Comparison of ENCODE assay signal across 10 mouse cellular contexts in genomic region chr3:139860831-139861371, GRCm38 (mm10).
A peak's percentile ranks its signal among the peaks of the same experiment; 100 is the strongest.
DNase-seq lines count a peak whose midpoint lies in the region; ATAC-seq and TF ChIP-seq lines count a peak whose summit lies in the region.
"Had no signal": no experiment of that assay in that cellular context is flagged by ENCODE, and none has a peak within 500 bp of the region (broad histone marks: within the 10 kb centered on the region; RNA-seq: fewer than 3 reads in every experiment).

No protein-coding gene starts in this region.

- no peaks in the 10 kb centered on the region for H3K9me3 ChIP-seq in heart, embryonic 16.5 days (replicated peaks; ENCODE audit: control insufficient read depth, low read length)
- no peaks in the 10 kb centered on the region for H3K9me3 ChIP-seq in embryonic facial prominence, embryonic 12.5 days
- H3K9me3 ChIP-seq in hindbrain, postnatal 0 days (ENCODE audit: low read length), result no peaks in the 10 kb centered on the region
- H3K9me3 ChIP-seq in neural tube, embryonic 12.5 days, result no peaks in the 10 kb centered on the region

- no peak for DNase-seq in heart, adult 9 months (ENCODE audit: low spot score in 2 of 2)
- peak; percentile 79 for DNase-seq in hindbrain, postnatal 0 days (ENCODE audit: low spot score)
- no peak for DNase-seq in left cerebral cortex, adult 9 months (ENCODE audit: low spot score in 2 of 2)
- DNase-seq in cerebellum, postnatal 36 days, result no peak
- no peak for DNase-seq in right cerebral cortex, adult 2 months (ENCODE audit: low spot score in 2 of 2)
- DNase-seq: adrenal gland, adult 8-10 months had no signal

- 67% methylated on average over 9 of the region's 9 CpGs for WGBS in heart, embryonic 16.5 days
- 9% methylated on average over 9 of the region's 9 CpGs for WGBS in embryonic facial prominence, embryonic 12.5 days
- 28% methylated on average over 9 of the region's 9 CpGs for WGBS in hindbrain, postnatal 0 days
- WGBS in neural tube, embryonic 12.5 days, result 7% methylated on average over 9 of the region's 9 CpGs

- no peak overlapping the region for H3K4me3 ChIP-seq in heart, embryonic 16.5 days (ENCODE audit: low read length)
- no peak overlapping the region for H3K4me3 ChIP-seq in embryonic facial prominence, embryonic 12.5 days
- no peak overlapping the region for H3K4me3 ChIP-seq in hindbrain, postnatal 0 days (ENCODE audit: low read length)
- H3K4me3 ChIP-seq in neural tube, embryonic 12.5 days, result no peak overlapping the region

- ATAC-seq in heart, embryonic 16.5 days (replicated peaks; ENCODE audit: extremely low read depth, insufficient read depth, low FRiP score), result no peak
- ATAC-seq in embryonic facial prominence, embryonic 12.5 days (ENCODE audit: insufficient number of reproducible peaks, insufficient read depth, low FRiP score, low TSS enrichment), result peak; percentile 63; the same call in 1 of the 2 replicates
- ATAC-seq in hindbrain, postnatal 0 days, result peak; percentile 80
- ATAC-seq in neural tube, embryonic 12.5 days (ENCODE audit: low FRiP score, low read depth), result peak; percentile 91

- H3K4me2 ChIP-seq in heart, embryonic 16.5 days (ENCODE audit: low read depth, low read length), result no peak overlapping the region; the same call in 1 of the 2 replicates
- peak overlapping the region; percentile 43 for H3K4me2 ChIP-seq in embryonic facial prominence, embryonic 12.5 days (replicated peaks)
- 0 out of 2 replicates have a peak overlapping the region, but pooled peaks have one; percentile 3 for H3K4me2 ChIP-seq in hindbrain, postnatal 0 days (ENCODE audit: low read depth, low read length)
- H3K4me2 ChIP-seq in neural tube, embryonic 12.5 days (replicated peaks), result peak overlapping the region; percentile 43

- H3K27me3 ChIP-seq in heart, embryonic 16.5 days (ENCODE audit: control insufficient read depth, insufficient read depth, low read length), result no peaks in the 10 kb centered on the region
- no peaks in the 10 kb centered on the region for H3K27me3 ChIP-seq in embryonic facial prominence, embryonic 12.5 days
- H3K27me3 ChIP-seq in hindbrain, postnatal 0 days (ENCODE audit: insufficient read depth, low read length), result no peaks in the 10 kb centered on the region
- H3K27me3 ChIP-seq in neural tube, embryonic 12.5 days (replicated peaks), result no peaks in the 10 kb centered on the region
- H3K27me3 ChIP-seq: CH12.LX had no signal

- no peaks in the 10 kb centered on the region for H3K36me3 ChIP-seq in heart, embryonic 16.5 days (ENCODE audit: control insufficient read depth, insufficient read depth)
- no peaks in the 10 kb centered on the region for H3K36me3 ChIP-seq in embryonic facial prominence, embryonic 12.5 days
- H3K36me3 ChIP-seq in hindbrain, postnatal 0 days (ENCODE audit: insufficient read depth, low read length), result no peaks in the 10 kb centered on the region
- H3K36me3 ChIP-seq in neural tube, embryonic 12.5 days, result no peaks in the 10 kb centered on the region

- no peak for TF ChIP-seq CTCF in hindbrain, postnatal 0 days (IDR thresholded peaks at IDR 0.05; ENCODE audit: low read depth)

- 0 out of 2 replicates have a peak overlapping the region, but pooled peaks have one; percentile 10 for H3K27ac ChIP-seq in heart, embryonic 16.5 days (ENCODE audit: low read length)
- H3K27ac ChIP-seq in embryonic facial prominence, embryonic 12.5 days, result peak overlapping the region; percentile 90
- H3K27ac ChIP-seq in hindbrain, postnatal 0 days, result no peak overlapping the region
- H3K27ac ChIP-seq in neural tube, embryonic 12.5 days, result 0 out of 2 replicates have a peak overlapping the region, but pooled peaks have one; percentile 8

- H3K4me1 ChIP-seq in heart, embryonic 16.5 days (ENCODE audit: control insufficient read depth, insufficient read depth, low read length), result no peaks in the 10 kb centered on the region
- H3K4me1 ChIP-seq in embryonic facial prominence, embryonic 12.5 days, result peaks cover 13% of the 10 kb centered on the region
- 0 out of 2 replicates have a peak, but pooled peaks cover 5% of the 10 kb centered on the region for H3K4me1 ChIP-seq in hindbrain, postnatal 0 days (ENCODE audit: insufficient read depth, low read length)
- H3K4me1 ChIP-seq in neural tube, embryonic 12.5 days, result peaks cover 20% of the 10 kb centered on the region

- no peak overlapping the region for H3K9ac ChIP-seq in heart, embryonic 16.5 days (ENCODE audit: low read length)
- no peak overlapping the region for H3K9ac ChIP-seq in embryonic facial prominence, embryonic 12.5 days
- no peak overlapping the region for H3K9ac ChIP-seq in hindbrain, postnatal 0 days (replicated peaks; ENCODE audit: low read length)
- no peak overlapping the region for H3K9ac ChIP-seq in neural tube, embryonic 12.5 days
